Mouse (Mus musculus) heart, adult 2 months (tissue): ENCODE data around the gene Glipr1l2.
"Not testable (repeated sequence)": the region's sequence is repeated elsewhere in the genome, so short reads cannot be mapped to it uniquely, and the experiment has no call there.

ENCODE experiments used
- CTCF ChIP-seq: fragments of 200-600 bp; IDR thresholded peaks from 2 replicates; pipeline ENCODE4 v1.8.1; 2022; ENCODE audit warnings: antibody characterized with exemption, mild to moderate bottlenecking, moderate library complexity
- EP300 ChIP-seq: fragments of 200-500 bp; IDR thresholded peaks from 2 replicates; pipeline ENCODE4 v1.6.1; 2011; ENCODE audit warnings: low read depth, low read length, control low read depth; ENCODE audit not compliant: insufficient read depth
- POLR2A ChIP-seq: fragments of 200-500 bp; IDR thresholded peaks from 2 replicates; pipeline ENCODE4 v1.6.1; 2011; ENCODE audit warnings: mild to moderate bottlenecking, low read depth, low read length, control low read depth; ENCODE audit not compliant: insufficient read depth

- TF ChIP-seq POLR2A, CTCF, EP300: not testable (repeated sequence)
These were observed 41.9 kb downstream of the Glipr1l2 start for GRCm38 (mm10) chr10:112125090-112125489.
